Mouse (Mus musculus) midbrain, embryonic 16.5 days (tissue): ENCODE data around the gene Zhx3. TPM values are rescaled to one million over a fixed set of nuclear protein-coding genes. Genes with fewer than 3 reads are reported as not detected.
A peak's percentile ranks its signal among the peaks of the same experiment; 100 is the strongest.

Source experiments
- ATAC-seq: fragments of 200-750 bp; cut with Nextera tagmentation; 2 replicates; pipeline ENCODE4 v1.8.0; 2017; ENCODE audit warnings: moderate TSS enrichment
- H3K27ac ChIP-seq: fragments of 300-500 bp; sonication (generic); 2 replicates; pipeline ENCODE4 v1.5.1; 2014; ENCODE audit warnings: mild to moderate bottlenecking, low read length, mixed read lengths
- H3K27me3 ChIP-seq: fragments of 300-500 bp; sonication (generic); 2 replicates; pipeline ENCODE4 v1.6.1; 2014; ENCODE audit warnings: low read depth, low read length, mixed read lengths; ENCODE audit not compliant: control insufficient read depth, insufficient read depth
- H3K36me3 ChIP-seq: fragments of 300-500 bp; sonication (generic); 2 replicates; pipeline ENCODE4 v1.6.1; 2014; ENCODE audit warnings: mild to moderate bottlenecking, low read length, moderate library complexity, mixed read lengths; ENCODE audit not compliant: control insufficient read depth, insufficient read depth
- H3K4me1 ChIP-seq: fragments of 300-500 bp; sonication (generic); 2 replicates; pipeline ENCODE4 v1.6.1; 2014; ENCODE audit warnings: mild to moderate bottlenecking, low read length, mixed read lengths; ENCODE audit not compliant: control insufficient read depth, insufficient read depth
- H3K4me2 ChIP-seq: fragments of 300-500 bp; sonication (generic); 2 replicates; pipeline ENCODE4 v1.6.1; 2014; ENCODE audit warnings: mild to moderate bottlenecking, low read length, mixed read lengths
- H3K4me3 ChIP-seq: fragments of 300-500 bp; sonication (generic); 2 replicates; pipeline ENCODE4 v1.5.1; 2014; ENCODE audit warnings: low read depth, mild to moderate bottlenecking, low read length, moderate library complexity, mixed read lengths
- H3K9ac ChIP-seq: fragments of 300-500 bp; sonication (generic); 2 replicates; pipeline ENCODE4 v1.6.1; 2014; ENCODE audit warnings: low read depth, low read length, mixed read lengths
- H3K9me3 ChIP-seq: fragments of 300-500 bp; sonication (generic); replicated peaks from 2 replicates; pipeline ENCODE4 v1.6.1; 2014; ENCODE audit warnings: mild to moderate bottlenecking, low read length, mixed read lengths; ENCODE audit not compliant: control insufficient read depth, poor library complexity, severe bottlenecking
- WGBS: fragments of 180-500 bp; shearing (Covaris S2); extraction: QIAGEN DNeasy Blood & Tissue Kit; methylation state at CpG from one replicate; pipeline ENCODE4 v1.1.7; 2014; 5-methylcytosine and 5-hydroxymethylcytosine counted together
- polyA plus RNA-seq: library from polyadenylated mRNA; unstranded; fragments of >200 nt; fragmentation: Nextera tagmentation; extraction: Ambion mirVana; gene quantifications from 2 replicates; pipeline ENCODE4 v1.2.1, GENCODE M21; 2015

Zhx3 gene
- polyA plus RNA-seq, 1 experiment from 2014 or later, result 21.1 TPM

DNA sequence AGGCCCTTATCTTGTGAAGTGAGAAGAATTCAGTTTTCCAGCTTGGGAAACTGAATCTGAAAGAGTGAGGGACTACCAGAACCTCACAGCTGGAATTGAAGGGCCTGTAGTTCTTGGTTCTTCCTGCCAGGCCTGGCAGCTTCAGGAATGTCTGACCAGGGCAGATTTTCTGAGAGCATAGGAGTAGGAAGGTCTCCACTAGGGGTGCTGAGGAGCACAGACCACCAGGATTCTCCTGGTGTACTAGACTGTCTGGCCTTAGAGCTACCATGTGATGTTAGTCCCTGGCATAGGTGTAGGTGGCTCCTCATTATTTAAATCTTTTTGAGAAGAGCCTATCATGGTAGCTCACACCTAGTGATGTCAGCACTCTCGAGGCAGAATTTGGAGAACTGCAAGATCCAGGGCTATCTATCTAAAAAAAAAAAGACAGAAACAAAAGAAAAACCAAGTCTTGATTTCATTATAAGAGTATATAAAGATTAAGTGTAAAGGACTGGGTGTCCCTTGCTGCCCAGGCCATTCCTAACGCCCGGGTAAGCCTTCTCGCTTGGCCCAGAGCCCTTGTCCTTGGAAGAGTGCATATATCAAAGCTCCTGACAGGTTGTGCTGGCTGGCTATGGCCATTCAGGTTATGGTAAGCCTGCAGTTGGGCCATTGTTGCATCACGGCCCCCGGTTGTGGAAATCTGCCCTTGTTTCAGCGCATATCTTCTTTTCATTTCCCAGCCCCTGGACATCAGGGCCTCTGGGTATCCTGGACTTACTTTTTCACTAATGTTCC, 128.6 kb downstream of the Zhx3 start:
- H3K27me3 ChIP-seq, result no peaks in the 10 kb centered on the region
- no peak for ATAC-seq
- H3K4me2 ChIP-seq, result no peak overlapping the region
- WGBS, result 96% methylated on average over 7 of the region's 7 CpGs
- H3K36me3 ChIP-seq, result peaks cover 14% of the 10 kb centered on the region
- no peak overlapping the region for H3K9ac ChIP-seq
- H3K4me1 ChIP-seq, result peaks cover 26% of the 10 kb centered on the region
- no peak overlapping the region for H3K4me3 ChIP-seq
- H3K9me3 ChIP-seq, result no peaks in the 10 kb centered on the region
- no peak overlapping the region for H3K27ac ChIP-seq

DNA sequence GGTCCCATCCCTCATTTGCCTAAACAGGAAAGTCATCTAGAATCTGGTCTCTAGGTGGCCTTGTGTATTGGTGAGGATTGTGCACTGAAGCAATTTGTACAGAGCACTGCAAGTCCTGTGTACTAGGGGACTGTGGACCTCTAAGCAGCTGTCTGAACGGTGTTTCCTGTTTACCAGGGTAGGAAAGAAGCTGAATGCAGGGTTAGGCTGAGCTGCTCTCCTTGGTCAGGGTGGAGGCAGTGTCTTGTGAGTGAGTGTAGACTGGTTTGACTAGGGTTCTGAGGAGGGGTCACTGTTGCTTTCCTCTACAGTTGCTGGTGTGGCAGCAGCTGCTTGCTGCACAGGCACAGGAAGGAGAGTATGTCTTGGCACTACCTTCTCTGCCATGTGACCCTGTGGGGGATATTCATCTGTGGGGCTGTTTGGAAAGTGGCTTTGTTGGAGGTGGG, 130.6 kb downstream of the Zhx3 start:
- ATAC-seq, result no peak
- Histone ChIP-seq H3K27me3 (no peaks in the 10 kb centered on the region), H3K27ac (peak overlapping the region; percentile 19; the same call in 1 of the 2 replicates), H3K9ac (no peak overlapping the region), H3K4me2 (no peak overlapping the region), H3K4me1 (peaks cover 32% of the 10 kb centered on the region), H3K4me3 (no peak overlapping the region), H3K36me3 (peaks cover under 1% of the 10 kb centered on the region), H3K9me3 (no peaks in the 10 kb centered on the region)
- WGBS, result 100% methylated on average over 1 of the region's 1 CpGs

DNA sequence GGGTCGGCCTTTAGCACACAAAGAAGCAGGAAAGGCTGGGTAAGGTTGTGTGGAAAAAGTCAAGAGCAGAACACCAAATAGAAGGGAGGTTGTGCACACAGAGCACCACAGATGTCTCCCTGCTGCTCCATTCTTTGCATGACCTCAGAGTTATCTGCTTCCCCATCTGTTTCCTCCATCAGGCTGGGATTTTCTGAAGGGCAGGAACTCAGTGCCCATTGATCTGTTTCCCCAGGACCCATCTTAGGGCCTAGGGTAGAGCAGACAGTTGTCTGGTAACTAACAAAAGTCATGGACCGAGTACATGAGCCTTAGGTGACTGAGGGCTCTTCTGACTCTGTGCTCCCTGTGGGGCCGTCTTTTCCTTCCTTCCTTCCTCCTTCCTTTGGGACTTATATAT, 131.2 kb downstream of the Zhx3 start:
- 86% methylated on average over 3 of the region's 3 CpGs for WGBS

DNA sequence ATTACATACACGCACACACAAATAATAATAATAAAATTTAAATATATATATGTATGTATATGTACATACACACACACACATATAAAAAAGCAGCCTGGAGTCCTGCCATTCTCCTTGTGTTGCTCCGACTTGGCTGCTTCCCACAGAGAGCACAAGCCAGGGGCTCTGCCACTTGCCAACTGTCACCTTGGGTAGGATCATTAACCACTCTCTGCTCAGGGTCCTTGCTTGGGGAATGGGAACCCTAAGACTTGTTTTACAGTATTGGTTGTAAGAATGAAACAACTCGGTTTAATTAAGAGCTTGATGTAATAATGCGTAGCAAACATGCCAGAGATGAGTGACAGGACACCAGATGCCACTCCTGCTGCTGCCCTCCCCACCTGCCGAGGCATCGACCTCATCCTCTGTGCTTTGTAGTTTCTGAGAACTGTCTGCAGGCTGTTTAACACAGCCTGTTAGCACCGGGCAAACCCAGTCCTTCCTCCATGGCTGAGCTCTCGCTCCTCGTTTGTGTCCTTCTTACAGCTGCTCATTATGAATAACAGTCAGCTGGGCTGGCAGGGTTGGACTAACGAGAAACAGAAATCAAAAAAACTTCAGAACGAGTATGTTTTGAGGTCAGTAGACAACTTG, 132.2 kb downstream of the Zhx3 start:
- peaks cover 35% of the 10 kb centered on the region for H3K4me1 ChIP-seq
- no peak overlapping the region for H3K4me3 ChIP-seq
- no peak for ATAC-seq
- peak overlapping the region; percentile 4; the same call in 1 of the 2 replicates for H3K27ac ChIP-seq
- H3K27me3 ChIP-seq, result no peaks in the 10 kb centered on the region
- 47% methylated on average over 11 of the region's 11 CpGs for WGBS
- H3K36me3 ChIP-seq, result peaks cover 3% of the 10 kb centered on the region
- H3K9me3 ChIP-seq, result no peaks in the 10 kb centered on the region
- no peak overlapping the region for H3K9ac ChIP-seq
- no peak overlapping the region for H3K4me2 ChIP-seq

More for the DNA sequence above, 131.2 kb downstream of the Zhx3 start:
- no peak for ATAC-seq
- peaks cover 3% of the 10 kb centered on the region for H3K36me3 ChIP-seq
- no peak overlapping the region for H3K9ac ChIP-seq
- H3K9me3 ChIP-seq, result no peaks in the 10 kb centered on the region
- peaks cover 32% of the 10 kb centered on the region for H3K4me1 ChIP-seq
- no peak overlapping the region for H3K4me3 ChIP-seq
- H3K4me2 ChIP-seq, result no peak overlapping the region
- no peak overlapping the region; the same call in 1 of the 2 replicates for H3K27ac ChIP-seq
- H3K27me3 ChIP-seq, result no peaks in the 10 kb centered on the region

DNA sequence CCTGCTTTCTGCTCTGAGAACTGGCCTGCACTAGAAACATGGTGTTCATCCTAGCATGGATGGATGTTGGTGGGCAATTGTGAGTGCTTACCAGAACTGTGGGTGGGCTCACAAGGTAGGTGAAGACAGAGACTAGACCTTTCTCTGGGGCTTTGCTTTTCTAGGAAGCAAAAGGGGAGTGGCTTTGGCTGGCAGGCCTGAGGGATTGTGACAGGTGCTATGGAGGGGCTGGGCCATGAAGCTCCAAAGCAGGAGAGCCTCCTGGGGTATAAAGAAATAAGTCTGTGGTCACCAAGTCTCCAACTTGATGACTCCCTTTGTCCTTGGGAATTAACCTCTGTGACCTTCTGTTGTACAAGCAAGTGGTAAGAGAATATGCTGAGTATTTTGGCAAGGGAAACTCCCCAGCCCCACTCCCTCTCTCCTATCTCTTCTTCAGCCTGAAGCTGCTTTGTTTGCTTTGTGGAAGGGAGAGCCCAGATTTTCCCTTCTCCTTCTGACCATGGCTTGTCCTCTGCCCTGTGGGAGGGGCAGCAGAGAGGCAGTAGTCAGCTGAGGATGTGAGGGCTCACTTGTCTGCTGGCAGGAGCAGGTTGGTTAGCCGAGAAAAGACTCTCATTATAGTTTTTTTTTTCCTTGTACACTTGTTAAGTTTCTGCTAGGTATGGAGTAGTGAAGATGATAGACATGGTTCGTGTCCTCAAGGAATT, 133.0 kb downstream of the Zhx3 start:
- Histone ChIP-seq H3K27ac (peak overlapping the region; percentile 0; the same call in 1 of the 2 replicates), H3K9ac (no peak overlapping the region), H3K4me1 (peaks cover 43% of the 10 kb centered on the region), H3K36me3 (peaks cover 3% of the 10 kb centered on the region), H3K27me3 (no peaks in the 10 kb centered on the region), H3K9me3 (no peaks in the 10 kb centered on the region), H3K4me3 (no peak overlapping the region), H3K4me2 (no peak overlapping the region)
- ATAC-seq, result no peak
- WGBS, result 39% methylated on average over 2 of the region's 2 CpGs

DNA sequence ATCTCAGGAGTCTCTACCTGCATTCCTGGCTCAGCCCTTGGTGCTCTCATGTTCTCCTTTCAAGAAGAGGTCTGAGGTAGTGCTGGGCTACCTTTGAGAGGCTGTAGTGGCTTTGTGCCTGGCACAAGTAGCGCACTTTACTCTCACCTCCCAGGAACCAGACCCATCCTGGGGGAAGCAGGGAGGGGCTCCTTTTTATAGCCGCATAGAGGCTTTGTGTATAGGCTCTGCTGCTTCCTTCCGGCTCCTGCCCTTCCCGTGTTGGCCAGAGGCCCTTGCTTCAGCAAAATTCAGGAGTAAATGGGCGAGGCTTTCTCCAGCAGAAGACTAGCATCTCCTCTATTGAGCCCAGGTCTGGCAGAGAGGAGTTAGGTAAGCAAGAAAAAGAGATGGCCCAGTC, 134.4 kb downstream of the Zhx3 start:
- WGBS, result 81% methylated on average over 5 of the region's 5 CpGs

DNA sequence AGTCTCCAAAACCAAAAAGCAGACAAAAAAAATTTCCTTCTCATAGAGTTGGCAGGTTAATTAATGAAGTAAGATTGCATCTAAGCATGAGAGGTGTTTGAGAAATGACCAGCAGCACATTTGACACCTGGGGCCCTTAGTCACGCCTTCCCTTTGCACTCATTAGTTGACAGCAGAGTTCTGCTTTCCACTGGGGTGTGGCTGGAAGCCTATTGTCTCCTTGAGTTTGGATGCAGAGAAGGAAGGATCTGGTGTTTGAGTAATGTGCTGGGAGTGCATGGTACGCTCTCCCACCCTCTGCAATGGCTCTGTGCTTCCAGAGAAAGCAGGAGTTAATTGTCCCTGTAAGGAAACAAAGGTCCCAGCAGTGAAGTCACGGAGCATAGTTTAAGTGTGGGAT, 136.3 kb downstream of the Zhx3 start:
- WGBS, result 89% methylated on average over 3 of the region's 3 CpGs
- Histone ChIP-seq H3K27me3 (no peaks in the 10 kb centered on the region), H3K4me2 (no peak overlapping the region), H3K27ac (no peak overlapping the region), H3K9ac (no peak overlapping the region), H3K36me3 (peaks cover 3% of the 10 kb centered on the region), H3K4me3 (no peak overlapping the region), H3K9me3 (no peaks in the 10 kb centered on the region), H3K4me1 (peaks cover 63% of the 10 kb centered on the region)
- no peak for ATAC-seq

More for the DNA sequence above, 134.4 kb downstream of the Zhx3 start:
- no peak overlapping the region for H3K4me2 ChIP-seq
- no peak overlapping the region for H3K9ac ChIP-seq
- peaks cover 58% of the 10 kb centered on the region for H3K4me1 ChIP-seq
- no peak overlapping the region for H3K4me3 ChIP-seq
- H3K27me3 ChIP-seq, result no peaks in the 10 kb centered on the region
- H3K9me3 ChIP-seq, result no peaks in the 10 kb centered on the region
- H3K36me3 ChIP-seq, result peaks cover 3% of the 10 kb centered on the region
- no peak for ATAC-seq
- H3K27ac ChIP-seq, result no peak overlapping the region

DNA sequence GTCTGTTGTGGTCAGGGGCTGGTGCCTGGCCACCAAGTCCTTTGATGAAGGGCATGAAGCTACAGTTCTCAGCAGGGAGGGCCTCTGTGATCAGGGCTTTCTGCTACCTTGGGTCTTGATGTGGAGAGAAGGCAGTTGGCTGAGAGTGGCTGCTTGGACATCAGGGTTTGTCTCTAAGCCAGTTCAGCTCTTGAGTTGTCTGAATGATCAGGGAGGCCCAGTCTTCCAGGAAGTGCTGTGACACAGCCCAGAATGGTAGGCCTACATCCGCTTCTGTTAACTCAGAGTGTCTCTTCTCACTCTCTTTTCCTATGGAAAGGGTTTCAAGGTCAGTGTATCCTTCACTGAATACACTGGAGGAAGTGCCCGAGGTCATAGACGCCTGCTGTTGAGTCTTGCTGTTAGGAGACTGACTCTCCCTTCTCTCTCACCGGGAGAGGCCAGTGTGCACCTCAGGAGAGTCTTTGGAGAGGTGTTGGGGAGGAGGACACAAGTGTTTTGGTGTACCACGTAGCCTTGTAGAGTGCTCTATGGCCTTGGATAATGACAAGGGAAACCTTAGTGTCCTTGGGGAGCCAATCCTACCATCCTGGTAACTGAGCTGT, 137.0 kb downstream of the Zhx3 start:
- ATAC-seq, result no peak
- peaks cover 3% of the 10 kb centered on the region for H3K36me3 ChIP-seq
- no peak overlapping the region for H3K27ac ChIP-seq

More for the DNA sequence above, 137.0 kb downstream of the Zhx3 start:
- WGBS, result 93% methylated on average over 5 of the region's 5 CpGs
- Histone ChIP-seq H3K4me1 (peaks cover 58% of the 10 kb centered on the region), H3K9me3 (no peaks in the 10 kb centered on the region), H3K4me3 (no peak overlapping the region), H3K4me2 (no peak overlapping the region), H3K9ac (no peak overlapping the region), H3K27me3 (no peaks in the 10 kb centered on the region)
